Mouse (Mus musculus): Measurements from ENCODE around the gene Cnnm4.

Gene Cnnm4

GRCm38 (mm10) chr1:36472106-36472440, 653 bp downstream of the Cnnm4 start:
- in situ Hi-C loops (cut with MboI; ENCODE audit: low sequenced_read_pairs), result no loop called here

GRCm38 (mm10) chr1:36473211-36473780, 1.9 kb downstream of the Cnnm4 start:
- in situ Hi-C loops (cut with MboI; ENCODE audit: low sequenced_read_pairs), result no loop called here

GRCm38 (mm10) chr1:36474646-36475045, 3.2 kb downstream of the Cnnm4 start:
- in situ Hi-C loops (cut with MboI; ENCODE audit: low sequenced_read_pairs), result no loop called here

- in situ Hi-C loops (cut with MboI; ENCODE audit: low sequenced_read_pairs), result no loop called here
Observed at GRCm38 (mm10) chr1:36475480-36476110, 4.2 kb downstream of the Cnnm4 start.

- in situ Hi-C loops (cut with MboI; ENCODE audit: low sequenced_read_pairs), result no loop called here
Observed at GRCm38 (mm10) chr1:36476426-36476825, 5.0 kb downstream of the Cnnm4 start.

GRCm38 (mm10) chr1:36478343-36478795, 6.9 kb downstream of the Cnnm4 start:
- in situ Hi-C loops (cut with MboI; ENCODE audit: low sequenced_read_pairs), result no loop called here

- in situ Hi-C loops (cut with MboI; ENCODE audit: low sequenced_read_pairs), result no loop called here
Observed at GRCm38 (mm10) chr1:36479903-36480899, 8.8 kb downstream of the Cnnm4 start.

- in situ Hi-C loops (cut with MboI; ENCODE audit: low sequenced_read_pairs), result no loop called here
Observed at GRCm38 (mm10) chr1:36483825-36484224, 12.4 kb downstream of the Cnnm4 start.

- in situ Hi-C loops (cut with MboI; ENCODE audit: low sequenced_read_pairs), result no loop called here
Observed at GRCm38 (mm10) chr1:36485080-36485479, 13.7 kb downstream of the Cnnm4 start.

GRCm38 (mm10) chr1:36487111-36487510, 15.7 kb downstream of the Cnnm4 start:
- in situ Hi-C loops (cut with MboI; ENCODE audit: low sequenced_read_pairs), result no loop called here

GRCm38 (mm10) chr1:36489661-36490060, 18.2 kb downstream of the Cnnm4 start:
- in situ Hi-C loops (cut with MboI; ENCODE audit: low sequenced_read_pairs), result no loop called here

- in situ Hi-C loops (cut with MboI; ENCODE audit: low sequenced_read_pairs), result no loop called here
Observed at GRCm38 (mm10) chr1:36492416-36493139, 21.2 kb downstream of the Cnnm4 start.

GRCm38 (mm10) chr1:36493299-36493698, 21.9 kb downstream of the Cnnm4 start:
- in situ Hi-C loops (cut with MboI; ENCODE audit: low sequenced_read_pairs), result no loop called here

GRCm38 (mm10) chr1:36496719-36497118, 25.3 kb downstream of the Cnnm4 start:
- in situ Hi-C loops (cut with MboI; ENCODE audit: low sequenced_read_pairs), result no loop called here

GRCm38 (mm10) chr1:36497312-36497711, 25.9 kb downstream of the Cnnm4 start:
- in situ Hi-C loops (cut with MboI; ENCODE audit: low sequenced_read_pairs), result no loop called here

- in situ Hi-C loops (cut with MboI; ENCODE audit: low sequenced_read_pairs), result no loop called here
Observed at GRCm38 (mm10) chr1:36501261-36501660, 29.8 kb downstream of the Cnnm4 start.

- in situ Hi-C loops (cut with MboI; ENCODE audit: low sequenced_read_pairs), result no loop called here
Observed at GRCm38 (mm10) chr1:36508238-36508637, 36.8 kb downstream of the Cnnm4 start.

- in situ Hi-C loops (cut with MboI; ENCODE audit: low sequenced_read_pairs), result no loop called here
Observed at GRCm38 (mm10) chr1:36511289-36512021, 40.0 kb downstream of the Cnnm4 start, which contains the start of gene Cnnm3. Cnnm3 (plus strand) TSS chr1:36511867.

- in situ Hi-C loops (cut with MboI; ENCODE audit: low sequenced_read_pairs), result no loop called here
Observed at GRCm38 (mm10) chr1:36512089-36512965, 40.9 kb downstream of the Cnnm4 start.

Measured in CH12F3 (cell line).